Mouse (Mus musculus) G1E-ER4 (cell line): ENCODE data around the gene Metrn. TPM values are rescaled to one million over a fixed set of nuclear protein-coding genes. Genes with fewer than 3 reads are reported as not detected.

Source experiments
- GATA1 ChIP-seq: IDR thresholded peaks from one replicate; pipeline ENCODE4 v1.8.0; 2012; ENCODE audit warnings: low read length, inconsistent platforms
- polyA plus RNA-seq: library from polyadenylated mRNA; stranded (reverse); fragments of >175 nt; gene quantifications from 2 replicates; pipeline ENCODE4 v1.2.3, GENCODE M21; 2012

Metrn gene
- polyA plus RNA-seq, 1 experiment, result 238 TPM

DNA sequence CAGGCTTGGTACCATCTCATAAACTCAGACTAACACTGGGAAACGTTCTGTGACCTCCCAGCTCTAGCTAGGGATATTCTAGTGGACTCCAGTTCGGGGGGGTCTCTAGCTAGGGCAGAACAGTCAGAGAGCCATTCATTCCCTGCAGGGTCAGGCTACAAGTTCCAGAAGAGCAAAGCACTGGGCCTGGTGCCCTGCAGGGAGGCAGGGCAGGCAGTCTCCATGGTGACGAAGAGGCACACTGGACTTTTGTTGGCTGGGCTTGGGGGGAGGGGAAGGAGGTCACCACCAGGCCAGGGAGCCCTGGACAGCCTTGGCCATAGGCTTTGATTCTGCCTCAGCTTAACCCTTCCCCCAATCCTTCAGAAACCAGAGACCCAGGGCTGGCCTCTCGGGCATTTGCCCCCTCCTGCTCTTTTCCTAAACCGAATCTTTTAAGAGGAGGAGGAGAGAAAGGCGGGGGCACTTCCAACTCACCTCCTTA is 1.3 kb downstream of the Metrn start, which contains the start of gene AC134908.4:
AC134908.4 (minus strand) TSS at position 51 of the 484 bp plus-strand sequence.
- TF ChIP-seq GATA1, result no peak

DNA sequence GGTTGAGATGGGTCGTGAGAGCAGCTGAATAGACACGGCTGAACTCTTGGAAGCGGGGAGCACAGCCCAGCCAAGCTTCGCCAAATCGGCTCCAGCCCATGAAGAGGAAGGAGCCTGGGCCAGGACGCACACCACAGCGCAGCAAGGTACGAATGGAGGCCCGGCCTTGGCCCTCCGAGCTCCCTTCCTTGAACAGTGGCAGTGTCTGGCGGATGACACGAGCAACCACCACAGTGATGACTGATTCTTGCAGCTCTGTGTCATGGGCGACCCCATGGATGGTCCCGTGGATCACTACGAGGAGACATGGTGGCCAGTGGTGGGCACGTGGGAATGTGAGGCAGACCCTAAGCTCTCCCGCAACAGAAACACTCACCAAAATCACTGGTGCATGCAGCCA is 1.9 kb downstream of the Metrn start:
- TF ChIP-seq GATA1, result no peak

DNA sequence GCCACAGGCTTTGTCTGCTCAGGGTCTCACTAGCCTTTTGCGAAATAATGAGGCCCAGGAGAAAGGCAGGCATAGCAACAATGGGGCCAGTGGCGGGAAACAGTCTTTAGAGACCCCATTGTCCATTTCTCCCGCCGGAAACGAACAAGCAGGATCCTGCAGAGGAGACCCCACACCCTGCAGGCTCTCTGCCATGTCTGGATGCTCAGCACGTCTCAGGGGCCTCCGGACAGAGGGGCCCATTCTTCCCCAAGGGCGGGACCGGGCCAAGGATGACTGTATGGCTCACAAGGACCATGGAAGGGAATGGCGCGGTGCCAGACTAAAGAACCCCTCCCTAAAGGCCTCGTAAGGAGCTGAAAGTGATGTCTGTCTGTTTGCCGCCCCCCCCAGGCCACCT is 2.7 kb downstream of the Metrn start:
- no peak for TF ChIP-seq GATA1

DNA sequence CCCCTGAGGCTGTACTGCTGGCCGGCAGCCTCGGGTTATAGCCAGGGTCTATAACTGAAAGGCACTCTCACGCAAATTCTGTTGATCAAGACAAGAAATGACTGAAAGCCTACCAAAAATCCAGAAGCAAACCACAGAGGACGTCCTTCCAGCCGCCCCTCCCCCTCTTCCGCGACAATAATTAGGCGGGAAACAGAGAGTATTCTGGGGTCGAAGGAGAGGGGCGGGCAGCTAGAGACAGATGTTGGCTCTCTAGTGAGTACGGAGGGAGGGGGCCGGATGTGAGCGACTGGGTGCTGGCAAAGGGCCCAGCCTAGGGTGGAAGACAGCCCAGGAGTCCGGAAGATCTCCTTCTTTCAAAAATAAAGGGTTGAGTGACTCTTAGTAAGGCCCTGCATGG is 4.3 kb downstream of the Metrn start, which contains the start of gene Fam173a:
Fam173a (minus strand) TSS at position 287 of the 400 bp plus-strand sequence.
- TF ChIP-seq GATA1, result no peak

DNA sequence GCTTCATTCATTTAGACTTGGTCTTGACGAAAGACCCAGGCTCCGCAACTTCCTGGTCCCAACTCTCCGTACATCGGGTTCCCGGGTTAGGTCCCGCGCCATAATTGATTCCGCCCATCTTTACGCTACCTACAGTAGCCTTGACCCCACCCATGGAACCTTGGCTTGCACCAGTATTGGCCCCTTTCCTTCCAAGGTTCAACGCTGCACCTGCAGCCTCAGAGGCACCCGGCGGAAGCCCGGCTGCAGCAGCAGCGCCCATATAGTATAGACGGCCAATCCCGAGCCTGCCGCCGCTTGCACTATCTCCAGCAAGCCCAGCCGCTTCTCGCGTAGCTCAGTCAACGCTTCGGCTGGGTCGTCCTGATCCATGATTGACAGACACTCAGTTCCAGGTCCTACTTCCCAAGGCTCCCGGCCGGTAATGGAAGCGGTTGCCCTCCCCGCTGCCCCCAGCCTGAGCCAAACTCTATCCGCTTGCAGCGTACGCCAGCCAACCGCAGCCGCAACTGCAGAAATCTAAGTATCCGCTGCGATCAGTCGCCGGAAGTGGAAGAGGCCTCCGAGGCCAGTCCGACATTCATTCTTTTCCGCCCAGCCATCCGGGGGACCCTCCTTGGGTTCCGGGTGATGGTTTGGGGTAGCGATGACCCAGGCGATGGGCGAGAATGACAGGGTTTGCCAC is 5.0 kb downstream of the Metrn start:
- TF ChIP-seq GATA1, result no peak

DNA sequence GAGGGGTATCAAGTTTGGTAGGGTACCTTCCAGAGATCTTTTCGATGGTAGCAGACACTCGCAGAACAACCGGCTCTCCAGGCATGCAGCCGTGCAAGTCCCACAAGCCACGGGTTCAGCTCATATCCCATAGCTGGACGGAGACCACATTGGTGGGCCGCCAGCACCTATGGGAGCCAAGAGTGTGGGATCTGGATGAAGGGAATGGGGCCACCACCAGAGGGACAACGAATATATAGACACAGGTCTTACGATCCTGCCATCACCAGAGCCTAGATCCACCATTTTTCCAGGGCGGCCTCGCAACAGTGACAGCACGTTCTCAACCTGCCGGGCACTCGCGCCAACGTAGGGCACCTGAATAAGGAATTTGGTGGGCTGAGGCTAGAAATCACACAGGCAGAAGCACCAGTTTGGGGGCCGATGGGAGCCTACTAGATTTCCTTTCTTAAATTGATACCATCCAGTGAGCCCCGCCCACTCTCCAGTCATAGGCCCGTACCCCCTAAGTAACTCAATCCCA is 5.6 kb downstream of the Metrn start:
- no peak for TF ChIP-seq GATA1

DNA sequence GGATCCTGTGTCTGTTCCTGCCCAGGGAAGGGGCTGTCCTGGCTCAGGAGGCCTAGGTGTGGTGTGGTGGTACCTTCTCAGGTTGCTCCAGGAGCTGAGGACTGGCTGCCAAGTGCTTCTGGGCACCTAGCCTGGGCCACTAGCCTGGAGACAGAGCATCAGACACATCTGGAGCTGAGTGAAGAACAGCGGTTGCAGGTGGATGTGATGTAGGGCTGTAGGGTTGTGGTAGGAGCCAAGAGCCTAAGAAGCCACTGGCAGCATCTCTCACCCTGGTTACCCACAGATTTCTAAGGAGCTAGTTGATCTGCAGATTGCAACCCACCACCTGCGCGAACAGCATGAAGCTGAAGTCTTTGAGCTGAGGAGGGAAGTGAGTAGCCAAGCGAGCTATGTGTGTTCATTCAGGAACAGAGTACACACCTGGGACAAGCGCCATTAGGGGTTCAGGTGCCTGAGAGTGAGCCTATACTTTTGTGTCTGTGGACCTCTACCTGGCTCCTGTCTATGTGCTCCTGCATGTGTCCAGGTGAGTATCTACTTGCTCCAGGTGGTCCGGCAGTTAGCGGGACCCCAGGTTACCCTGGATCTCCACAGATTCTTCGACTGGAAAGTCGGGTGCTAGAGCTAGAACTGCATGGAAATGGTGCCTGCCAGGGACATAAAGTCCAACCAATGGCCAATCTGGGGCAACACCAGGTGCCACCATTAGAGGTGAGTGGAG is 10.0 kb downstream of the Metrn start:
- TF ChIP-seq GATA1, result no peak

DNA sequence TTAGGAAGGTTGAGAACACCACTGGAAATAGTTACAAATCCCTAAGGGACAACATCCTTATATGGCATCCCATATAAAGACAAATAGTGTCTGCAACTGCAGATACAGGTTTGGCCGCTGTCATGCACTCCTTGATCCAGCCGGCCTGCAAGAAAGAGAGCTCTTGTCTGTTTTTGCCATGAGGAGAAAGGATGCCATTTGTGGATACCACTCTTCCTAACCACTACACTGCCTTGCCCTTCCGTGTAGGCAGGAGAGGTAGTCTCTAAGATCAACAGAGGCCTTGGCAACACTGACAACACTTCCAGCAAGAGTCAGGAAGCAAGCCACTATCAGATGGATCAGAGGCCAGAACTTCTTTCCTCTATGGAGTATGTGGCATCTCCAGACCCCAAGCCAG is 10.7 kb downstream of the Metrn start, which contains the start of gene Ccdc78:
Ccdc78 (plus strand) TSS at position 301 of the 400 bp plus-strand sequence.
- TF ChIP-seq GATA1, result no peak

DNA sequence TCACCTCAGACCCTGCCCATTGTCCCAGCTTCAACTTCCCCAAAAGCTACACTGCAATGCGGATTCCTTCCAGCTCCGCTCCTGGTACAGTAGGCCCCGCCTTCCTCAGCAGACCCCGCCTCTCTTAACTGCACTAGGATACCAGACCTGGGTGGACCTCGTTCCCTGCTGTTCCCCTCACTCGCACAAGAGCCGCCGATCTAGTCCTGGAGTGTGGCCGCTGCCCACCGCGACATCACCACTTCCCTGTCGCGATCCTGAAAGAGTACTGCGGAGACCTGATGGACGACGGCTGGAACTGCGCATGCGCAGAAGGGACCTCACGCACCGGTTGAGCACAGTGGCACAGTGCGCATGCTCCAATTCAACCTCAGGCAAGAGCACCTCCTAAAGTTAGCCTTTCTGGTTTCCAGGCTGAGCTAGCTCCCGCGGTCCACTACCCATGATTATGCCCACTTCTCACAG is 11.6 kb downstream of the Metrn start, which contains the start of gene Haghl:
Haghl (minus strand) TSS at position 393 of the 465 bp plus-strand sequence.
- no peak for TF ChIP-seq GATA1

DNA sequence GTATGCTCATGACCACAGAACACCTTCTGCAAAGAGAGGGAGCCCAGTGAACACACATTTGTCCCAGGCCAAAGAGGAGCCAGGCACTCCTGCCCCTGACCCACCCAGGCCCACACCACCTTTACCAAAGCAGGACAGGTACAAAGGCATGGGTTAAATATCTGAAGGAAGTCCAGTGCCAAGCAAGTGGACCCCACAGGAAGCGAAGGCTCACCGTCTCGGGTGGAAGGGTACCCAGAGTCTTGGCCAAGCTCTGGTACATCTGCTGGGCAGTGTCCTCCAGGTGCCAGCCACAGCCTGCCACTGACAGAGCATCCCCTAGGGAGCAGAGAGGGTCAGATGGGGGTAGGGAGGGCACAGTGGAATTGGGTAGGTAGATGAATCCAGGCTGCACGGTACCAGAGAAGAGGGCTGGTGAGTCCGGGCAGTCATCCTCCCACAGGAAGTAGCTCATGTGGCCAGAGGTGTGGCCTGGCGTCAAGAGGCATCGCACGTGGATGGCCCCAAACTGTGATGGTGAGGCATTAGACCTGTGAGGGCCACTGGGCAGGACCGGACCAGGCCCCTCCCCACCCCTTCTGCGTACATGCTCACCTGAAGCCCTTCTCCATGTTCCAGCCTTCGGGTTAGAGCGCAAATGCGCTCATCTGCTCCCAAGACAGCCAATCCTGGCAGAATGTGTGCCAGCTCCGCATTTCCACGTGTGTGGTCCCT is 12.9 kb downstream of the Metrn start:
- no peak for TF ChIP-seq GATA1

DNA sequence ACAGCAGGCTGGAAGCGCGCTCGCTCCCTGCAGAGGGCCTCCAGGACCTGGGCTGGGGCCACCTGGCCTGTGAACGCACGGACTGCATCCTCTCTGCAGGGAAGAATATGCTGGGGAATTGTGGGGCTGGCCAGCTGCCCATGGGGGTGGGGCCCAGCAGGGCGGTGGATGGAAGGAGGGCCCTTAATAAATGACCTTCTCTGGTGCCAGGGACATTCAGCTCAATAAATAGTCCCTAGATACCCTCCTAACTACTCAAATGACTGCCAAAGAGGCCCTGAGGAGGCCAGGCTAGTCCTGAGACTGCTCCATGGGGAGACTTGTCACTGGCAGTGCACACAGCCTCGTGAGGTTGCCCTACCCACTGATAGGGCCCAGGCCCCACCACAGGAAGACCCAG is 13.8 kb downstream of the Metrn start:
- no peak for TF ChIP-seq GATA1

DNA sequence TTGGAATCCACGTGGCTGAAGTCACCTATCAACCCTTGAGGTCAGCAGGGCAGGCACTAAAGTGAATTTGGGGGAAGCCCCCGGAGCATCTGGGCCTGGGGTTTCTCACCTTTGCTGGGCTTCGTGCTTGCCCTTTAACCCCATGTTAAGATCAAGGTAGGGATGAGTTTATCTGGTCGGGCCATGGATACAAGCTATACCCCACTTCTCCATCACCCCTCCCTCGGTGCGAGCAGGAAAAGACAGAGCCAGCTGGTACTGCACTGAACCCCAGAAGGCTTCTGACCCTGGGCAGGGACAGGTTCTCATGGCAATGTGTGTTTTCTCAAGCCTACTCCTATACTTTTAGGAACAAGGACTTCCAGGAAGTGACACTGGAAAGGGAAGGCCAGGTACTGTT is 15.6 kb downstream of the Metrn start:
- TF ChIP-seq GATA1, result no peak

DNA sequence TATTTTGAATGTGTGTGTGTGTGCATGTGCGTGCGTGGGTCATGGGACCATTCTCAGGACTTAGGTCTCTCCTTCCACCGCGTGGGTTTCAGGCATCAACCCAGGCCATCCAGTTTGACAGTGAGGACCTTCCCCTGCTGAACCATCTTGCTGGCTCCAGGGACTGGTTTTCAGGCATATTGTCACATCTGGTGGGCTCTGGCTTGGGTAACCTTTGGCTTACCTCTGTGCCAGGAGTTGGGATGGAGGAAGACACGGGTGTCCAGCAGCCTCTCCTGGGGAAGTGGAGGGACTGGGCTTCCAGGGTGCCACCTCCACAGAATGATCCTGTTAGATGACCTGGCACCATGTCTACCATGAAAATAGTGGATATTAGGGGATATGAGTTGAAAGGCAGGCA is 19.0 kb downstream of the Metrn start:
- TF ChIP-seq GATA1, result no peak

DNA sequence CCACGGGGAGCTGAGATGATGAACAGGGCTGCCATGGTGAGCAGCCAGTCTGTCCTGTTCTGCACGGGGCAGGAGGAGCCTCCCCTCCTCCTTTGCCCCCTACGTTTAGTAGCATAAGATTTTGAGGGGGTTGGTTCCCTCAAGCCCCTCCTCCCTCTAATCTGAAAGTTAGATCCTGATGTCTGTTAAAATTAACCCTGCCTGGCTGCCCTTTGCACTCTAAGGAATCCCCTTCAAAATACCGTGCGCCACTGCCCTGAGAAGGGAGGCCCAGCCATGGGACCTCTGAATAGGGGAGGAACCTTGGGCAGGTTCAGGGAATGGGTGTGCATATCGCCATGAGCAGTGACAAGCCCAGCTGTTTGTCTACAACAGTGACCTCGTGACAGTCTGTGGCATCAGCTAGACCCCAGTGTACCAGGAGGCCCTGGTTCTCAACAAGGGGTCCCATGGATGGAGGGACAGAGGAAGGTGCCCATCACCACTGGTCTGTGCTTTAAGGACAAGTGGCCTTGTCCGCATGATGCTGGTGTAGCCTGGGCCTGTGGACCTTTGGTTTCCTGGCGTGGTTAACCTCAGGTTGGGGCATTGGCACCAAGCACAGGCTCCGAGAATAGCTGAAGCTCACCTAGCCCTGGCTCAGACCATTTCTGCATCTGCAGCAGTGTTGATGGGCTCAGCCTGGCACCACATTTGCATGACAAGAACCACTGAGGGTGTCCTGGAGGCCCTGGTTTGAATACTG is 21.4 kb downstream of the Metrn start:
- TF ChIP-seq GATA1, result no peak
